Mouse (Mus musculus) layer of hippocampus, adult 11-12 months (tissue): ENCODE measurements around the gene Ngrn.

Experiments used
- DNase-seq: peaks from one replicate; pipeline ENCODE4 v3.0.0; 2022; ENCODE audit warnings: low spot score

The Ngrn gene

DNA sequence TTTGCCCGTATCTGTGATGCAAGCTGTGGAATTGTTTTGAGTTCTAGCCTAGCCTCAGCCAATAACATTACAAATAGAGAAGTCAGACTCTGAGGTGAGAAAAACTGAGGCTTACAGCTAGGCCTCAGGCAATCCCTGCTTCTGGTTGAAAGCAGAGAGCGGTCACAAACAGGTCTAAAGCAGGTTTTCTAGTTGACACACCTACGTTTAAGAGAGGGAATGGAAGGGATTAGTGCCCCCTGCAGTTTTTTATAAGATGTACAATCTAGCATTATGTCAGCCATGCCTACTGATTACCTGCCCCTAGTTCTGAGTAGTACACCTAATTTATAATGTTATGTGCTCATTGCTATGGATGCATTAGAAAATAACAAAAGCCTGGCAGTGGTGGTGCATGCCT, 46.8 kb downstream of the Ngrn start:
- DNase-seq = no peak

DNA sequence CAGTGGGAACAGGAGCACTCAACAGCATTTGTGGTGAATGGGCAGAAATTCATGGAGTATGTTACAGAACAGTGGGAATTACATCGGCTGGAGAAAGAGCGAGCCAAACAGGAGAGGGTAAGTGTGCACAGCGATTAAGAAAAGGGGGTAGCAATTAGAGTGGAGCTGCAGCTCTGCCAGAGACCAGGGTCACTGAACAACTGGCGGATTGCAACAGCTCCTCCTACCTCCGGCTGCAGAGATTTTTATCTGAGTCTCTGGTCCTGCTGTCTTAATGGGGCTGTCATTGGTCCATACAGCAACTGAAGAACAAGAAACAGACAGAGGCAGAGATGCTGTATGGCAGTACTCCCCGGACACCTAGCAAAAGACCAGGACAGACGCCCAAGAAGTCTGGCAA, 49.8 kb downstream of the Ngrn start:
- DNase-seq = no peak
